Mouse (Mus musculus) brown adipose tissue, adult 24 weeks (tissue): Measurements from ENCODE around the gene Nes. TPM values are rescaled to one million over a fixed set of nuclear protein-coding genes. Genes with fewer than 3 reads are reported as not detected.

Experiments
- H3K27ac ChIP-seq: fragments of 200-500 bp; replicated peaks from 2 replicates; pipeline ENCODE4 v1.5.1; 2012; ENCODE audit warnings: low read depth, mild to moderate bottlenecking, low read length
- H3K4me1 ChIP-seq: fragments of 200-500 bp; 2 replicates; pipeline ENCODE4 v1.6.1; 2012; ENCODE audit warnings: low read length, mixed read lengths; ENCODE audit not compliant: control insufficient read depth, insufficient read depth, insufficient read length
- H3K4me3 ChIP-seq: fragments of 200-500 bp; 2 replicates; pipeline ENCODE4 v1.5.1; 2012; ENCODE audit warnings: low read depth, mild to moderate bottlenecking, low read length, moderate library complexity; ENCODE audit not compliant: insufficient read depth
- polyA plus RNA-seq: library from polyadenylated mRNA; stranded (reverse); fragments of >200 nt; gene quantifications from 2 replicates; pipeline ENCODE4 v1.2.4, GENCODE M21; 2012; ENCODE audit not compliant: missing spikeins, insufficient read depth, insufficient read length

The Nes gene
- polyA plus RNA-seq, 1 experiment, result 8.4 TPM

- Histone ChIP-seq H3K4me1 (peaks cover 30% of the 10 kb centered on the region), H3K4me3 (no peak overlapping the region), H3K27ac (peak overlapping the region; percentile 93)
Measured at GRCm38 (mm10) chr3:87984094-87984493, 13.2 kb downstream of the Nes start.

DNA sequence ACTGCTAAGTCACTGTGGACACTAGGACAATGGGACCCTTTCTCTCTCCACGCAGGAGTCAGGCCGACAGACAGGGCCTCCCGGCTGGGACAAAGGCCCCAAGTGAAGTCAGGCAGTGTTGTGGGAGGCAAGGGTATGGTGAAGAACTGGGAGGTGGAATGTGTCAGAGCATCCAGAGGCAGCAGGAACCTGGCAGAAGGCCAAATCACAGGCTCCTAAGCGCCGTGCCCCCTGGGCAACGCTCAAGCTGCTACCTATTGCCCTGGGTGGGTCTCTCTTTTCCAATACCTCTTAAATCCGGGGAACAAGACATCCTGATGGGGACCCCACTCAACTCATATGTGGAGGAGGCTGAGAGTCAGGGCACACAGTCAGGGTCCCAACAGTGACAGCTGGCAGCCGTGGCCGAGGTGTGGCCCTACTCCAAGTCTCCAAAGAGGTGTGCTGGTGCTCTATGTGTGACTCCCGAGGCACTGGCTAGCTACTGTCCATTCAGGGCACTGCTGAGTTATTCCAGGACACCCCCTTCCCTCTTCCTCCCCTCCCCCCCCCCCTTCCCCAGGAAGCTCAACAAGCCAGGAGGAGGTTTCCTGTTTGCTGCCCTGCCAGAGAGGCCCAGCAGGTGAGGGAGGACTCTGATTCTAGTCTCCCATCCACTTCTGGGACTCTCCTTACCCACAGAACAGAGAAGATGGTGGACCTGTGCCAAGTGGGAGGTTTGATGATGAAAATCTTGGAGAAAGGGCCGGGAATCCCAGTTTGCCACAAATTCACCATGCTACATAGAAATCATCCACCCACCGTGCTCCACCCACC lies 14.8 kb downstream of the Nes start:
- peak overlapping the region; percentile 11; the same call in 1 of the 2 replicates for H3K4me3 ChIP-seq
- peaks cover 30% of the 10 kb centered on the region for H3K4me1 ChIP-seq
- H3K27ac ChIP-seq, result peak overlapping the region; percentile 97

DNA sequence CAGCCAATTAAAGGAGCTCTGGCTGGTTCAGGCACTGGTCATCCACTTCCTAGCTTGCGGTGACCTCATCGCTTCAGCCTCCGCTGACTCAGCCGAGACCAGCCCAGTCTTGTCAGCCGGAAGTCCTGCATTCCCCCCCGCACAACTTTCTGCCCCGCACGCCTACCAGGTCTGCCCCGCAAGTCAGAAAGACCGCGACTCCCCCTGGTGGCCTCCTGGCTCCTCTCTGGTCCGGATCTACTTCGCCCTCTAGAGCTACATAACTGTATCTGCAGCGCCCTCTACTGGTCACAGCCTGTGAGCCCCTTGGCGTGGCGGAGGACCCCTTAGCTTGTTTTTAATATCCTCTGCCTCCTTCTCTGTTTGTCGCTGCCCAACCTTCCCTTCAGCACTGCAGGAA lies 16.0 kb downstream of the Nes start:
- peak overlapping the region; percentile 92 for H3K27ac ChIP-seq
- H3K4me1 ChIP-seq, result peaks cover 22% of the 10 kb centered on the region
- H3K4me3 ChIP-seq, result peak overlapping the region; percentile 29

- H3K4me1 ChIP-seq, result peaks cover 16% of the 10 kb centered on the region
- no peak overlapping the region for H3K27ac ChIP-seq
- peak overlapping the region; percentile 29 for H3K4me3 ChIP-seq
Measured at GRCm38 (mm10) chr3:87987633-87988032, 16.8 kb downstream of the Nes start.

GRCm38 (mm10) chr3:87988068-87988467 lies 17.2 kb downstream of the Nes start:
- H3K27ac ChIP-seq, result no peak overlapping the region
- peaks cover 15% of the 10 kb centered on the region for H3K4me1 ChIP-seq
- H3K4me3 ChIP-seq, result peak overlapping the region; percentile 29; the same call in 1 of the 2 replicates

DNA sequence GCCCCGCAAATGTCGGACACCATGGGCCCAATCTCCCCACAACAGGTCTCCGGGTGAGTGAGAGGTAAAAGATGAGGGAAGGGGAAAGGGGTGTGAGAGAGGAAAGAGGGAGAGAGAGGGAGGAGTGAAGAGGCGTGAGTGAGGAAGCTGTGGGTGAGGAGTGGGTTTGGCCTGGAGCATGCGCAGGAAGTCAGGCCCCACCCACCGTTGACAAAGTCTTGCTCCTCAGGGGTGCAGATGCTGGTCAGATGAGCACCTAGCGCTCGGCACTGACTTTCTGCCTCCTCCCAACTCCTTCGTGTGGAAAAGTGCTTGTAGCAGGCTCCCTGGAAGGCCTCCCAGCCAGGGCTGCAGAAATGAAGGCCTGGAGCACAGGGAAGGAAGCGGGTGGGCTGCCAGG lies 19.1 kb downstream of the Nes start:
- Histone ChIP-seq H3K4me1 (peaks cover 7% of the 10 kb centered on the region), H3K27ac (no peak overlapping the region), H3K4me3 (no peak overlapping the region)

DNA sequence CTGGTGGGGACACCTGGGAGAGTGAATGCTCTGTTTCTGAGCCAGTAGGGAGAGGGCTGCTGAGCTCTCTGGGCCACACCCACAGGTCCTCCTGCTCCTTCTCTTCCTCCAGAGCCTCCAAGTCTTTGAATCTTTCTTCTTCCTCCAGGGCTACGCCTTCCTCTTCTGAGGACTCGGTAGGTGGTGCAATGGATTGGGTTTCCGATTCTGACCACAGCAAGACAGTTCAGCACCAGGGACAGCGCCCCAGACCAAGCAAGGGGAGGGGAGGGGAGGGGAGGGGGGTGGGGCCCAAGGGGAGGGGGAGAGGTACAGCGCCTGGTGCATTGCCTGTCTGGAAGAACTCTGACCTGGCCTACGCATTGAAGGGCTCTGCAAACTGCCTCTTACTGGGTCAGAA lies 22.6 kb downstream of the Nes start:
- Histone ChIP-seq H3K4me3 (no peak overlapping the region), H3K4me1 (no peaks in the 10 kb centered on the region; the same call in 1 of the 2 replicates), H3K27ac (no peak overlapping the region)

GRCm38 (mm10) chr3:87995331-87995730 lies 24.5 kb downstream of the Nes start:
- Histone ChIP-seq H3K4me3 (no peak overlapping the region), H3K27ac (no peak overlapping the region), H3K4me1 (no peaks in the 10 kb centered on the region; the same call in 1 of the 2 replicates)

DNA sequence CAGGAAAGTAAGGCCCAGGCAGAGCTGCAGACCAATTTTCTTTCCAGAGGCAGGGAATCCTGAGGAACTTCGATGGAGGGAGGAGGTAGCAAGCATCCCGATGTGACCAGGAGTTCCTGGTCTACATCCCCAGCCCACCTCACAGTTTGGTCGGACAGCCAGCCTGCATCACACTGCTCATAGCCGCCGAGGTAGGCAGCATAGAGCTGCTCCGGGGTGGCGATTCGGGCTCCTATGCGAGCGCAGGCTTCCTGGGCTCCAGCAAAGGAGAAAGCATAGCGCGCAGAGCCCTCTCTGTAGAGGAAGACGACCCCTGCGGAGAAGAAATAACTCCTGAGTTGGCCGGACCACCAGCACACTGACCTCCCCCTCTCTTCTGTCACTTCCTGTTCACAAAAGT lies 25.5 kb downstream of the Nes start:
- Histone ChIP-seq H3K4me1 (no peaks in the 10 kb centered on the region; the same call in 1 of the 2 replicates), H3K27ac (no peak overlapping the region), H3K4me3 (no peak overlapping the region)

- peak overlapping the region; percentile 44 for H3K4me3 ChIP-seq
- no peaks in the 10 kb centered on the region; the same call in 1 of the 2 replicates for H3K4me1 ChIP-seq
- no peak overlapping the region for H3K27ac ChIP-seq
Measured at GRCm38 (mm10) chr3:87996971-87997614, 26.2 kb downstream of the Nes start.

GRCm38 (mm10) chr3:87998747-87999146 lies 27.9 kb downstream of the Nes start:
- no peak overlapping the region for H3K27ac ChIP-seq
- H3K4me1 ChIP-seq, result peaks cover 2% of the 10 kb centered on the region
- no peak overlapping the region for H3K4me3 ChIP-seq

- H3K4me3 ChIP-seq, result peak overlapping the region; percentile 21
- no peak overlapping the region for H3K27ac ChIP-seq
- H3K4me1 ChIP-seq, result peaks cover 2% of the 10 kb centered on the region
Measured at GRCm38 (mm10) chr3:87999243-87999895, 28.5 kb downstream of the Nes start.

- no peak within 1 kb of the TSS for H3K27ac ChIP-seq
- H3K4me1 ChIP-seq, result peaks cover 2% of the 10 kb centered on the region
- H3K4me3 ChIP-seq, result peak within 1 kb of the TSS; percentile 21
Measured at GRCm38 (mm10) chr3:88000181-88000580, 29.3 kb downstream of the Nes start, which contains the start of gene Bcan. TSS of gene Bcan (minus strand) at chr3:88000230.

GRCm38 (mm10) chr3:88000816-88001595 lies 30.1 kb downstream of the Nes start:
- H3K4me1 ChIP-seq, result peaks cover 2% of the 10 kb centered on the region
- H3K27ac ChIP-seq, result no peak overlapping the region
- H3K4me3 ChIP-seq, result no peak overlapping the region
